Mouse (Mus musculus) liver, embryonic 16.5 days (tissue): ENCODE data around the gene B020011L13Rik. TPM values are rescaled to one million over a fixed set of nuclear protein-coding genes. Genes with fewer than 3 reads are reported as not detected.
"Not testable (repeated sequence)": the region's sequence is repeated elsewhere in the genome, so short reads cannot be mapped to it uniquely, and the experiment has no call there.

Source experiments
- ATAC-seq: fragments of 200-750 bp; cut with Nextera tagmentation; 2 replicates; pipeline ENCODE4 v1.8.0; 2017; ENCODE audit warnings: low read depth, mild to moderate bottlenecking, moderate number of reproducible peaks, moderate library complexity
- H3K27ac ChIP-seq: fragments of 300-500 bp; sonication (generic); 2 replicates; pipeline ENCODE4 v1.5.1; 2014; ENCODE audit warnings: mild to moderate bottlenecking, low read length
- H3K27me3 ChIP-seq: fragments of 300-500 bp; sonication (generic); 2 replicates; pipeline ENCODE4 v1.6.1; 2014; ENCODE audit warnings: low read depth, low read length, mixed read lengths; ENCODE audit not compliant: control insufficient read depth, insufficient read depth
- H3K36me3 ChIP-seq: fragments of 300-500 bp; sonication (generic); 2 replicates; pipeline ENCODE4 v1.6.1; 2014; ENCODE audit warnings: mild to moderate bottlenecking; ENCODE audit not compliant: control insufficient read depth, insufficient read depth
- H3K4me1 ChIP-seq: fragments of 300-500 bp; sonication (generic); 2 replicates; pipeline ENCODE4 v1.6.1; 2014; ENCODE audit warnings: low read depth, low read length, mixed read lengths; ENCODE audit not compliant: control insufficient read depth
- H3K4me2 ChIP-seq: fragments of 300-500 bp; sonication (generic); 2 replicates; pipeline ENCODE4 v1.6.1; 2014; ENCODE audit warnings: low read depth, low read length, mixed read lengths
- H3K4me3 ChIP-seq: fragments of 300-500 bp; sonication (generic); 2 replicates; pipeline ENCODE4 v1.5.1; 2014; ENCODE audit warnings: low read depth, mild to moderate bottlenecking, low read length
- H3K9ac ChIP-seq: fragments of 300-500 bp; sonication (generic); 2 replicates; pipeline ENCODE4 v1.6.1; 2014; ENCODE audit warnings: low read depth, low read length
- H3K9me3 ChIP-seq: fragments of 300-500 bp; sonication (generic); replicated peaks from 2 replicates; pipeline ENCODE4 v1.6.1; 2016; ENCODE audit warnings: low read length; ENCODE audit not compliant: control insufficient read depth
- WGBS: fragments of 180-500 bp; shearing (Covaris S2); extraction: QIAGEN DNeasy Blood & Tissue Kit; methylation state at CpG from one replicate; pipeline ENCODE4 v1.1.7; 2014; ENCODE audit not compliant: insufficient replicate concordance; 5-methylcytosine and 5-hydroxymethylcytosine counted together
- polyA plus RNA-seq: library from polyadenylated mRNA; unstranded; fragments of >200 nt; fragmentation: Nextera tagmentation; extraction: Ambion mirVana; gene quantifications from 2 replicates; pipeline ENCODE4 v1.2.1, GENCODE M21; 2015

B020011L13Rik gene
- not detected in 2 replicates for polyA plus RNA-seq

DNA sequence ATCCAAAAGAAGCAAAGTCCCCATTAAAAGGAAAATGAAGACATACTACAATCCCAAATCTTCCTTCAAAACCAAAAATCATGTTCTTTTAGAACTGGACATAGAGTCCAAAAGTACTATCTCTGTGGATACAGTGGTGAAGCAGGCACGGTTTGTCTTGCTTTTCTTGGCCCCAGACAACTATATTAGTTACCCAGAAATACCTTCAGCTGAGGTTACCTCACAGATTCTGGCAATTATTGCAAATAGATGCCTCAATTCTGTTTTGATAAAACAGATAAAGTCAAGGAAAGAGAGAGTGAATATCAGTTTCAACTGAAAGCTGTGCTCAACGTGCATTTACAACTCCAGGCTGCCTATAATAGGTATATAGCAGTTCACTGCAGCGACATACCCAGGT is at the start of gene B020011L13Rik:
TSS of gene B020011L13Rik (plus strand) at position 301 of the 400 bp plus-strand sequence.
- H3K4me2 ChIP-seq, ATAC-seq, H3K27ac ChIP-seq, H3K27me3 ChIP-seq, H3K4me1 ChIP-seq, H3K36me3 ChIP-seq, H3K9ac ChIP-seq, H3K9me3 ChIP-seq, H3K4me3 ChIP-seq: not testable (repeated sequence)
- WGBS, result 36% methylated on average over 3 of the region's 3 CpGs

DNA sequence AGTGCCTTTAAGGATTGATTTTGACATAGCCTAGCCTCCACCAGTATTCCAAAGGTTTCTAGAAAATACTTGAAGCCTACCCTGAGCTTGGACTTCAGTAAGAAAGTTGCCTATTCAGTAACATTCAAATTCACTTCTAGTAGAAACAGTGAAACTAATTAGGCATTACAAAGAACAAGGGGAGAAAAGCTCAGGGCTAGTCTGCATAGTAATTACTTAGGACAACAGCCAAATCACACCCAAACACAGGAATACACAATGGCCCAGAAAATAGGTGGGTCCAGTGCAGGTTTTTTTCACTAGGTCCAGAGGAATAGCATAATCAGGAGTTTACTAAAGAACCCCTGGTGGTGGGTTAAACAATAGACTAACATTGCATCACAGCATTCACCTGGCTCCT is 35.3 kb downstream of the B020011L13Rik start:
- not testable (repeated sequence) for H3K4me1 ChIP-seq, H3K36me3 ChIP-seq, H3K27ac ChIP-seq, H3K4me2 ChIP-seq, H3K27me3 ChIP-seq, H3K4me3 ChIP-seq, H3K9me3 ChIP-seq, H3K9ac ChIP-seq, ATAC-seq

DNA sequence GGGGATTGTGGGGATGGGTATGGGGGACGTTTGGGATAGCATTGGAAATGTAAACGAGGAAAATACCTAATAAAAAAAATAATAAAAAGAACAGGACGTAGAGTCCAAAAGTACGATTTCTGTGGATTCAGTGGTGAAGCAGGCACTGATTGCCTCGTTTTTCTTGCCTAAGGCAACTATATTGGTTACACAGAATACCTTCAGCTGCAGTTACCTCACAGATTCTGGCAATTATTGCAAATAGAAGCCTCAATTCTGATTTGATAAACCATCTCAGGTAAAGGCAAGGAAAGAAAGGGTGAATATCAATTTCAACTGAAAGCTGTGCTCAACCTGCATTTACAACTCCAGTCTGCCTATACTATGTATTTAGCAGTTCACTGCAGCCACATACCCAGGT is 48.8 kb downstream of the B020011L13Rik start, which contains the start of gene Gm28360:
TSS of gene Gm28360 (plus strand) at position 301 of the 400 bp plus-strand sequence.
- H3K4me1 ChIP-seq, ATAC-seq, H3K9me3 ChIP-seq, H3K27ac ChIP-seq, H3K36me3 ChIP-seq, H3K4me3 ChIP-seq, H3K27me3 ChIP-seq, H3K9ac ChIP-seq, H3K4me2 ChIP-seq: not testable (repeated sequence)
- 48% methylated on average over 5 of the region's 5 CpGs for WGBS

DNA sequence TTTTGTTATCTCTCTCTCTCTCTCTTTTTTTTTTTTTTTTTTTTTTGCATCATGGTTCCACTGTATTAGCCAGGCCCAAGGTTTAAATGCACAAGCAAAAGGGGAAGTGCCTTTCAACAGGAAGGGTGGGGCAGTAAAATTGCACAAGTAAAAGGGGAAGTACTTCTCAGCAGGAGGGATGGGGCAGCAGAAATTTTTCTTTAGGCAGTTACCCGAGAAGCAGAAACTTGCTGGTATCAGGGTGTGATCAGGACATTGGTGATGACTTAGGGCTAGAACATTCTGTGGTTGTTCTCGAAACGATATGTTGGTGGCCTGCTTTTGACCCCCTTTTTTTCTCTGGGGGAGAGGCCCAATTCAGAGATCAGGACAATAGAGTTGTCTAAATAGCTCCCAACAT is 70.8 kb downstream of the B020011L13Rik start:
- H3K9ac ChIP-seq, H3K4me2 ChIP-seq, H3K4me3 ChIP-seq, H3K4me1 ChIP-seq, H3K27ac ChIP-seq, ATAC-seq, H3K9me3 ChIP-seq, H3K27me3 ChIP-seq, H3K36me3 ChIP-seq: not testable (repeated sequence)
- WGBS, result 50% methylated on average over 3 of the region's 3 CpGs

Other genes starting within 250 kb of the B020011L13Rik start
- not detected in 2 replicates for gene Gm28363, start 84.0 kb upstream of the B020011L13Rik start, polyA plus RNA-seq
- gene Gm28360, start 48.9 kb downstream of the B020011L13Rik start, polyA plus RNA-seq, result not detected in 2 replicates
- gene Gm28168, start 146.9 kb downstream of the B020011L13Rik start, polyA plus RNA-seq, result not detected in 2 replicates
- not detected in 2 replicates for gene Gm7145, start 184.8 kb downstream of the B020011L13Rik start, polyA plus RNA-seq